Mouse (Mus musculus) megakaryocyte, embryonic 14.5 days (primary cell): ENCODE data around the gene Aff3.

Source experiments
- FLI1 ChIP-seq: IDR thresholded peaks from 2 replicates; pipeline ENCODE4 v1.6.1; 2012; ENCODE audit warnings: low read length, inconsistent platforms, mixed read lengths
- GATA1 ChIP-seq: IDR thresholded peaks from 3 replicates; pipeline ENCODE4 v1.6.1; 2012; ENCODE audit warnings: mixed read lengths, low read length, inconsistent platforms, borderline replicate concordance

DNA sequence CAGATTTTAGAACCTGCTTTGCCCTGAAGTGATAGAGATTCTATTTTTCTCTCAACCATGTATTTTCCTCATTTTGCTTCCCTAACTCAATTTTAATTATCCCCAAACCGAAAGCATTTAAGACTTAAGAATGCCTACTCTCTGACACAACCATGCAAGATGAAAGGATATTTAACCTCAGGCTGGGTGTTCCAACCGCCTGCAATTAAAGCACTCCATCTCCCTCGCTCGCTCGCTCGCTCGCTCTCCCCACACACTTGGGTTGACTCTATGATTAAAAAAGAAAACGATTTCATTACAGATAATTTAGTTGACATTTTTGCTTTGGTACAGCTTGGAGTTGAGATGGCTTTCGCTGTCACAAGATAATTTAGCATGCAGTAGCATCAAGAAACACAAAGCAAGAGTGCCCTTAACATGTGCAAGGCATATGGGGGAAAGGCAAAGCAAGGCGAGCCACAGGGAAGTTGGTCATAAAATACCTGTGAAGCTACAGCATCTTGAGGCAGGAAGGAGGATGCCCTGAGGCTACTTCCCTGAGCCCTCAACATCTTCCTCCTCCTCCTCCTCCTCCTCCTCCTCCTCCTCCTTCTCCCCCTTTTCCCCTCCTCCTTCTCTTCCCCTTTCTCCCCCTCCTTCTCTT is 167.7 kb downstream of the Aff3 start:
- TF ChIP-seq FLI1 (no peak), GATA1 (no peak)
